Mouse (Mus musculus): ENCODE results near the gene Tmem119.

GRCm38 (mm10) chr5:113790453-113791196 is 9.7 kb downstream of the Tmem119 start:
- TF ChIP-seq CTCF (IDR thresholded peaks at IDR 0.05; ENCODE audit: borderline replicate concordance, insufficient read depth, low read length) (no peak), POLR2A (IDR thresholded peaks at IDR 0.05; ENCODE audit: low read depth, low read length) (no peak)

Data from embryonic fibroblast, embryonic 13.5 days (primary cell).